ENCODE assay signal across 14 mouse cellular contexts in genomic region chr11:24180040-24180439, GRCm38 (mm10).
"Had no signal": no experiment of that assay in that cellular context is flagged by ENCODE, and none has a peak within 500 bp of the region (broad histone marks: within the 10 kb centered on the region; RNA-seq: fewer than 3 reads in every experiment).

No protein-coding gene starts in this region.

- H3K9ac ChIP-seq: liver, embryonic 15.5 days; midbrain, embryonic 13.5 days had no signal

- H3K9me3 ChIP-seq: limb, embryonic 10.5 days; liver, embryonic 15.5 days; midbrain, embryonic 13.5 days had no signal

- H3K4me3 ChIP-seq: limb, embryonic 10.5 days; liver, embryonic 15.5 days; midbrain, embryonic 13.5 days; myocyte had no signal

- H3K27me3 ChIP-seq: liver, embryonic 15.5 days; midbrain, embryonic 13.5 days had no signal

- H3K4me1 ChIP-seq: limb, embryonic 10.5 days; liver, embryonic 15.5 days; midbrain, embryonic 13.5 days had no signal

- H3K4me2 ChIP-seq: liver, embryonic 11.5 days; liver, embryonic 15.5 days; midbrain, embryonic 13.5 days had no signal

- H3K27ac ChIP-seq: limb, embryonic 10.5 days; liver, embryonic 15.5 days; midbrain, embryonic 13.5 days; stomach, postnatal 0 days had no signal

- DNase-seq: kidney, adult 8-10 months; kidney, postnatal 25 days; lung, adult 2 months; lung, postnatal 36 days; right cerebral cortex, adult 18-20 months; right cerebral cortex, postnatal 25 days; thymus, postnatal 4 days had no signal

- ATAC-seq: lung, postnatal 0 days; midbrain, embryonic 13.5 days had no signal

- H3K36me3 ChIP-seq: limb, embryonic 10.5 days; liver, embryonic 15.5 days; midbrain, embryonic 13.5 days had no signal
